Mouse (Mus musculus): ENCODE results near the gene Ldlrad3. TPM values are rescaled to one million over a fixed set of nuclear protein-coding genes. Genes with fewer than 3 reads are reported as not detected.

The Ldlrad3 gene
- total RNA-seq (2021): 1 to 10 TPM; 4.5 to 5.9 TPM
- long read RNA-seq, experiment 1, transcript Ldlrad3-201 (6 exons, 3,833 nt): major isoform, 10 of 14 reads
- long read RNA-seq, experiment 1, partial matches to known transcripts: 1 of 14 reads
- long read RNA-seq, experiment 1, other reads (novel, unspliced or antisense): 2 of 14 reads
- long read RNA-seq, experiment 2, transcript Ldlrad3-201 (6 exons, 3,833 nt): major isoform, 6 of 14 reads
- long read RNA-seq, experiment 2, partial matches to known transcripts: 0 of 14 reads
- long read RNA-seq, experiment 2, other reads (novel, unspliced or antisense): 7 of 14 reads

GRCm38 (mm10) chr2:102185951-102186561 lies at the start of gene Ldlrad3:
Ldlrad3 (minus strand) TSS chr2:102186385.
- DNase-seq: peak; percentile 95
- intact Hi-C loops (cut with DNase I): loop anchor here (2.0 to 5.0 kb wide), 2 partner anchors 53 to 94 kb away; no protein-coding TSS in a partner anchor
- H3K27ac ChIP-seq: peak within 1 kb of the TSS; percentile 85
- TF ChIP-seq CTCF (IDR thresholded peaks at IDR 0.05): no peak
- H3K4me3 ChIP-seq: peak within 1 kb of the TSS; percentile 81

GRCm38 (mm10) chr2:102231470-102231869 lies 45.3 kb upstream of the Ldlrad3 start:
- Histone ChIP-seq H3K4me3 (no peak overlapping the region), H3K27ac (peak overlapping the region; percentile 43; the same call in 1 of the 2 replicates)
- DNase-seq: peak; percentile 24
- intact Hi-C loops (cut with DNase I): no loop called here
- no peak for TF ChIP-seq CTCF (IDR thresholded peaks at IDR 0.05)

- intact Hi-C loops (cut with DNase I): no loop called here
- no peak overlapping the region for H3K4me3 ChIP-seq
- H3K27ac ChIP-seq: peak overlapping the region; percentile 61
- no peak for TF ChIP-seq CTCF (IDR thresholded peaks at IDR 0.05)
- peak; percentile 60 for DNase-seq
Measured at GRCm38 (mm10) chr2:102229126-102229525, 42.9 kb upstream of the Ldlrad3 start.

GRCm38 (mm10) chr2:102228331-102228730 lies 42.1 kb upstream of the Ldlrad3 start:
- DNase-seq: peak; percentile 23
- intact Hi-C loops (cut with DNase I): no loop called here
- no peak for TF ChIP-seq CTCF (IDR thresholded peaks at IDR 0.05)
- no peak overlapping the region for H3K4me3 ChIP-seq
- peak overlapping the region; percentile 61 for H3K27ac ChIP-seq

GRCm38 (mm10) chr2:102227839-102228238 lies 41.7 kb upstream of the Ldlrad3 start:
- intact Hi-C loops (cut with DNase I): no loop called here
- DNase-seq: no peak
- no peak for TF ChIP-seq CTCF (IDR thresholded peaks at IDR 0.05)
- H3K4me3 ChIP-seq: no peak overlapping the region
- H3K27ac ChIP-seq: peak overlapping the region; percentile 61

GRCm38 (mm10) chr2:102226274-102226673 lies 40.1 kb upstream of the Ldlrad3 start:
- Histone ChIP-seq H3K4me3 (no peak overlapping the region), H3K27ac (no peak overlapping the region)
- intact Hi-C loops (cut with DNase I): no loop called here
- no peak for TF ChIP-seq CTCF (IDR thresholded peaks at IDR 0.05)
- no peak for DNase-seq

- intact Hi-C loops (cut with DNase I): no loop called here
- DNase-seq: no peak
- TF ChIP-seq CTCF (IDR thresholded peaks at IDR 0.05): no peak
- Histone ChIP-seq H3K27ac (no peak overlapping the region), H3K4me3 (no peak overlapping the region)
Measured at GRCm38 (mm10) chr2:102223355-102224128, 37.4 kb upstream of the Ldlrad3 start.

GRCm38 (mm10) chr2:102222749-102223148 lies 36.6 kb upstream of the Ldlrad3 start:
- intact Hi-C loops (cut with DNase I): no loop called here
- Histone ChIP-seq H3K27ac (no peak overlapping the region), H3K4me3 (no peak overlapping the region)
- no peak for DNase-seq
- TF ChIP-seq CTCF (IDR thresholded peaks at IDR 0.05): no peak

- H3K4me3 ChIP-seq: no peak overlapping the region
- H3K27ac ChIP-seq: no peak overlapping the region
- no peak for TF ChIP-seq CTCF (IDR thresholded peaks at IDR 0.05)
- no peak for DNase-seq
- intact Hi-C loops (cut with DNase I): loop anchor here (5.0 kb wide), 1 partner anchor 235 kb away; the partner anchor contains the start of gene Fjx1
Measured at GRCm38 (mm10) chr2:102216817-102217216, 30.6 kb upstream of the Ldlrad3 start.

- no peak for TF ChIP-seq CTCF (IDR thresholded peaks at IDR 0.05)
- intact Hi-C loops (cut with DNase I): no loop called here
- no peak overlapping the region for H3K4me3 ChIP-seq
Measured at GRCm38 (mm10) chr2:102212096-102212495, 25.9 kb upstream of the Ldlrad3 start.

GRCm38 (mm10) chr2:102205672-102206399 lies 19.7 kb upstream of the Ldlrad3 start:
- intact Hi-C loops (cut with DNase I): no loop called here
- H3K4me3 ChIP-seq: no peak overlapping the region
- no peak for TF ChIP-seq CTCF (IDR thresholded peaks at IDR 0.05)
- no peak for DNase-seq
- no peak overlapping the region for H3K27ac ChIP-seq

More at GRCm38 (mm10) chr2:102212096-102212495, 25.9 kb upstream of the Ldlrad3 start:
- no peak overlapping the region for H3K27ac ChIP-seq
- DNase-seq: no peak

- no peak for DNase-seq
- intact Hi-C loops (cut with DNase I): no loop called here
- no peak for TF ChIP-seq CTCF (IDR thresholded peaks at IDR 0.05)
- H3K27ac ChIP-seq: no peak overlapping the region
- no peak overlapping the region for H3K4me3 ChIP-seq
Measured at GRCm38 (mm10) chr2:102203478-102203877, 17.3 kb upstream of the Ldlrad3 start.

Data from gastrocnemius, adult 2 months (tissue).